Mouse (Mus musculus) adrenal gland, adult 2 months (tissue): ENCODE results near the gene 1600014C10Rik. TPM values are rescaled to one million over a fixed set of nuclear protein-coding genes. Genes with fewer than 3 reads are reported as not detected.

ENCODE experiments used
- polyA plus RNA-seq: library from polyadenylated mRNA; depleted of rRNA; stranded (reverse); fragments of >200 nt; gene quantifications from 2 replicates; pipeline ENCODE4 v1.2.3, GENCODE M21; 2012; rRNA removed
- total RNA-seq, 2 experiments: library from RNA; stranded (reverse); gene quantifications; 2 replicates each; pipeline ENCODE4 v1.2.3; 2021

1600014C10Rik gene
- total and polyA plus RNA-seq, 3 experiments, result 18.7 to 40.5 (median 37.8) TPM

Other genes starting within 250 kb of the 1600014C10Rik start
- 10 to 100 TPM; 44.6 to 56.9 TPM for gene Uri1, start 159.7 kb upstream of the 1600014C10Rik start, total RNA-seq
- gene Uri1, start 159.7 kb upstream of the 1600014C10Rik start, polyA plus RNA-seq, result 11.8 and 13.0 TPM in 2 replicates
- gene Ccne1, start 75.7 kb upstream of the 1600014C10Rik start, total RNA-seq, result 1 to 10 TPM; 5.9 to 6.1 TPM
- 10.3 and 11.9 TPM in 2 replicates for gene Ccne1, start 75.7 kb upstream of the 1600014C10Rik start, polyA plus RNA-seq
- gene Plekhf1, start 44.8 kb downstream of the 1600014C10Rik start, total RNA-seq, result 1 to 10 TPM; 2.7 to 3.7 TPM
- 2.3 and 2.5 TPM in 2 replicates for gene Plekhf1, start 44.8 kb downstream of the 1600014C10Rik start, polyA plus RNA-seq
- gene Pop4, start 88.2 kb downstream of the 1600014C10Rik start, total RNA-seq, result 10 to 100 TPM; 40.7 to 49.3 TPM
- 10.0 and 10.7 TPM in 2 replicates for gene Pop4, start 88.2 kb downstream of the 1600014C10Rik start, polyA plus RNA-seq